Mouse (Mus musculus): ENCODE results near the gene Ube2j2. TPM values are rescaled to one million over a fixed set of nuclear protein-coding genes. Genes with fewer than 3 reads are reported as not detected.

Gene Ube2j2
- total RNA-seq, 2 experiments from 2014 or later, result 69.8 to 79.0 TPM

Small RNAs within 50 kb of the gene (microRNA-seq; reads per million reads assigned to microRNA genes)
- 0 reads per million in 2 experiments for gene Gm22991

Other genes starting within 250 kb of the Ube2j2 start
- gene Fndc10, start 249.5 kb upstream of the Ube2j2 start, total RNA-seq (2021), result 10 to 100 TPM; 22.8 to 26.0 TPM
- gene Ssu72, start 239.0 kb upstream of the Ube2j2 start, total RNA-seq (2021), result 10 to 100 TPM; 84.2 to 86.8 TPM
- gene Tmem240, start 209.0 kb upstream of the Ube2j2 start, total RNA-seq (2021), result 10 to 100 TPM; 67.0 to 70.7 TPM
- 10 to 100 TPM; 52.3 to 53.2 TPM for gene Atad3a, start 182.7 kb upstream of the Ube2j2 start, total RNA-seq (2021)
- gene Vwa1, start 169.1 kb upstream of the Ube2j2 start, total RNA-seq (2021), result 10 to 100 TPM; 16.3 to 17.0 TPM
- gene Tmem88b, start 158.0 kb upstream of the Ube2j2 start, total RNA-seq (2021), result 10 to 100 TPM in 1 of 2 experiments, 1 to 10 TPM in 1; 8.7 to 11.6 TPM
- under 1 TPM in 1 of 2 experiments, not detected in 1; 0.31 TPM for gene Ankrd65, start 153.4 kb upstream of the Ube2j2 start, total RNA-seq (2021)
- 100 to 1,000 TPM; 104 to 112 TPM for gene Mrpl20, start 141.0 kb upstream of the Ube2j2 start, total RNA-seq (2021)
- 10 to 100 TPM; 69.5 to 73.5 TPM for gene Ccnl2, start 131.3 kb upstream of the Ube2j2 start, total RNA-seq (2021)
- 10 to 100 TPM; 83.3 to 84.1 TPM for gene Aurkaip1, start 112.6 kb upstream of the Ube2j2 start, total RNA-seq (2021)
- gene Mxra8, start 104.2 kb upstream of the Ube2j2 start, total RNA-seq (2021), result 10 to 100 TPM in 1 of 2 experiments, 1 to 10 TPM in 1; 9.0 to 14.0 TPM
- 10 to 100 TPM; 81.5 to 81.6 TPM for gene Dvl1, start 96.4 kb upstream of the Ube2j2 start, total RNA-seq (2021)
- under 1 TPM; 0.20 to 0.27 TPM for gene Tas1r3, start 80.5 kb upstream of the Ube2j2 start, total RNA-seq (2021)
- 10 to 100 TPM; 28.8 to 29.7 TPM for gene Cptp, start 74.4 kb upstream of the Ube2j2 start, total RNA-seq (2021)
- gene Ints11, start 74.3 kb upstream of the Ube2j2 start, total RNA-seq (2021), result 10 to 100 TPM; 34.4 to 38.4 TPM
- 10 to 100 TPM; 65.3 to 66.9 TPM for gene Pusl1, start 52.0 kb upstream of the Ube2j2 start, total RNA-seq (2021)
- gene Acap3, start 52.0 kb upstream of the Ube2j2 start, total RNA-seq (2021), result 100 to 1,000 TPM; 139 TPM
- 10 to 100 TPM; 13.5 to 15.1 TPM for gene C1qtnf12, start 18.5 kb downstream of the Ube2j2 start, total RNA-seq (2021)
- 10 to 100 TPM in 1 of 2 experiments, 1 to 10 TPM in 1; 9.6 to 10.6 TPM for gene B3galt6, start 48.8 kb downstream of the Ube2j2 start, total RNA-seq (2021)
- 100 to 1,000 TPM; 150 to 157 TPM for gene Sdf4, start 49.0 kb downstream of the Ube2j2 start, total RNA-seq (2021)
- 1 to 10 TPM in 1 of 2 experiments, under 1 TPM in 1; 0.66 to 1.2 TPM for gene Tnfrsf4, start 70.0 kb downstream of the Ube2j2 start, total RNA-seq (2021)
- under 1 TPM in 1 of 2 experiments, not detected in 1; 0.32 TPM for gene Tnfrsf18, start 82.3 kb downstream of the Ube2j2 start, total RNA-seq (2021)
- not detected for gene Ttll10, start 115.6 kb downstream of the Ube2j2 start, total RNA-seq (2021)
- gene 9430015G10Rik, start 166.2 kb downstream of the Ube2j2 start, total RNA-seq (2021), result 10 to 100 TPM; 28.0 to 28.1 TPM
- under 1 TPM; 0.31 to 0.66 TPM for gene Rnf223, start 186.7 kb downstream of the Ube2j2 start, total RNA-seq (2021)